Mouse (Mus musculus): Measurements from ENCODE around the gene Yjefn3.

Yjefn3 gene

GRCm38 (mm10) chr8:69906260-69906659 lies 3.7 kb upstream of the Yjefn3 start:
- DNase-seq = no peak

DNA sequence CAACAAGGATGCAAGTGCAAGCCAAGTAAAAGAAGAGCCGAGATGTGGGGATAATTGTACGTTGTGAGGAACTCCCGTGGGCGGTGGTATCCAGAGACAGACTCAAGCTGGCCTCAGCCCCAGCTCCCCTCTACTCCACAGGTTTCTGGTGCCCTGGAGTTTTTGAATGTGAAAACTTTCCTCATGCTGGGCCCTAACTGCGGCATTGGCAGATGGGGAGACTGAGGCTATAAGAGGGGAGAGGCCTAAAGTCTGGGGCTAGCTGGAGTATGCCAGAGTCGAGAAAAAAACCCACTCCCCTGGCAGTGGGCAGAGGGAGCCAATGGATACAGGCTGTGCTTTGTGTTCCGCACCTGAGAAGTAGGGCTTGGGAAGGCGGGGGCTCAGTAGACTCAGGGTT lies 1.6 kb upstream of the Yjefn3 start:
- DNase-seq = no peak

GRCm38 (mm10) chr8:69903063-69903542 lies 591 bp upstream of the Yjefn3 start:
- peak; percentile 98 for DNase-seq

DNA sequence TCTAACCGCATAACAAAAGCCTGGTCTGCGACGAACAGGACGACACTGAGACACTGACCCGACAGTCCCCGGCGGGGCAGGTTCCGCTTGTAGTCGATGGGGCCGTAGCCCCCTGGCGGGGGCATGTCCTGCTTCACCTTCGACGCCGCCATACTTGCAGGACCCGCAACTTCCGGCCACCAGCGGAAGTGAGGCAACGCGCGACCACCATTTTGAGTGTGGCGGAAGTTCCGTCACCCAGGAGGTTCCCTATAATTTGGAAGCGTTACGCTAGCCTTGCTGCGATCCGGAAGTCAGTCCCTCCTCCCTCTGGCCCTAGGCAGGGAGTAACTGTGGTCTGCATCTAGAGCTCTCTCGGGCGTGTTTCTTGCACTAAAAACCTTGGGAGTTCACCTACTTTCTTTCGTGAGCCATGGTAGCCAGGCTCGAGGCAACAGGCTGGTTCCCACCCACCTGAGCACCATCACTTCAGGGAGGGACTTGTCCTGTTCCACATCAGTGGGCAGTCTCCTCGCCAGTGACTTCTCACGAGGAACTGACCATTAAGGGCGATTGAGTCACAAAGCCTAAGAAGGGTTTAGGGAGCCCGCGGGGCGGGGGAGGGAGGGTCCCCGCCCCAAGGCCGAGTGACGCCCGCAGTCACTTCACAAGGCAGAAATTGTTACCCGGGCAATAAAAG lies 889 bp downstream of the Yjefn3 start:
- DNase-seq = peak; percentile 98

- no peak for DNase-seq
Measured at GRCm38 (mm10) chr8:69900895-69901451, 1.5 kb downstream of the Yjefn3 start.

- DNase-seq = no peak
Measured at GRCm38 (mm10) chr8:69899876-69900275, 2.6 kb downstream of the Yjefn3 start.

GRCm38 (mm10) chr8:69897857-69898256 lies 4.7 kb downstream of the Yjefn3 start:
- no peak for DNase-seq

- no peak for DNase-seq
Measured at GRCm38 (mm10) chr8:69895772-69896451, 6.6 kb downstream of the Yjefn3 start.

DNA sequence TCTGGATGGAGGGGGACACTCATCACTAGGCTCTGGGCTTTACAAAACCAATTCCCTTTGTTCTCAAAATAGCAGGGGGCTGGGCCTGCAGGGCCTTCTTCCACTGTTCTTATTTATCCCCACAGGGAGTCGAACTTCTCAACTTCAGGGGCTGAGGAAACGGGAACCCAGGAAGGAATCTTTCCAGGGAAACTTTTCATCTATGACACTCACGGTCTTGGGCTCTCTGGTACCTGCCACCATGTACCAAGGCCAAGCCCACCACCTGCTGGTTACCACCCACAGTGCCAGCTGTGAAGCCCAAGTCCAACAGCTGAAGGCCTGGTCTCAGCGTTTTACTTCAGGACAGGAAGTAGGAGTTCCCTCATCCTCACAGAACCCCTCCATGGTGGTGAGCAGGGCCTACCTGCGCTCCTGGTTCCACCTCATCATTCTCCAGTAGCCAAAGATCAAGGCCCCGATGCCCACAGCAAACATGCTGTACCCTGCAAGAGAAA lies 7.6 kb downstream of the Yjefn3 start:
- DNase-seq = no peak

GRCm38 (mm10) chr8:69893863-69894262 lies 8.6 kb downstream of the Yjefn3 start:
- DNase-seq = peak; percentile 35

- DNase-seq = peak; percentile 35
Measured at GRCm38 (mm10) chr8:69890813-69891241, 11.7 kb downstream of the Yjefn3 start.

DNA sequence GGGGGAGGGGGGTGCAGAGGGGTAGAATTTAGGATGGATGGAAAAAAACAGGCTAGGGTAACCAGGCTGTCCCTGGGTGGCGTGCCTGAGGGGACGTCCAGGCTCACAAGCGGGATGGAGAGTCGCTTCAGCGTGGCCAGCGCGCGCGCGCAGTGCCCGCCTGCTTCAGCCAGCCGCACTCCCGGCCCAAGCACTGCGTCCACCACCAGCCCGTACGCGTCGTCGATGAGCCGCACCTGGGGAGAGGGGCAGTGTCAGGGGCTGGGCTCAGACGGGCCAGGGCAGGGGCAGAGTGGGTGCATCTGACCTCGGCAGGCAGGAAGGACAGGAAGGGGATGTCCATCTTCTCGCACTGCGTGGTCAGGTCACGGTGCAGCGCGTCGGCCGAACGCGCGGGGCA lies 13.6 kb downstream of the Yjefn3 start:
- DNase-seq = no peak

- no peak for DNase-seq
Measured at GRCm38 (mm10) chr8:69888244-69888866, 14.2 kb downstream of the Yjefn3 start.

- DNase-seq = no peak
Measured at GRCm38 (mm10) chr8:69887289-69888243, 14.9 kb downstream of the Yjefn3 start, which contains the start of gene Cilp2. TSS of gene Cilp2 (minus strand) at chr8:69887687.

- DNase-seq = no peak
Measured at GRCm38 (mm10) chr8:69884141-69884540, 18.4 kb downstream of the Yjefn3 start.

DNA sequence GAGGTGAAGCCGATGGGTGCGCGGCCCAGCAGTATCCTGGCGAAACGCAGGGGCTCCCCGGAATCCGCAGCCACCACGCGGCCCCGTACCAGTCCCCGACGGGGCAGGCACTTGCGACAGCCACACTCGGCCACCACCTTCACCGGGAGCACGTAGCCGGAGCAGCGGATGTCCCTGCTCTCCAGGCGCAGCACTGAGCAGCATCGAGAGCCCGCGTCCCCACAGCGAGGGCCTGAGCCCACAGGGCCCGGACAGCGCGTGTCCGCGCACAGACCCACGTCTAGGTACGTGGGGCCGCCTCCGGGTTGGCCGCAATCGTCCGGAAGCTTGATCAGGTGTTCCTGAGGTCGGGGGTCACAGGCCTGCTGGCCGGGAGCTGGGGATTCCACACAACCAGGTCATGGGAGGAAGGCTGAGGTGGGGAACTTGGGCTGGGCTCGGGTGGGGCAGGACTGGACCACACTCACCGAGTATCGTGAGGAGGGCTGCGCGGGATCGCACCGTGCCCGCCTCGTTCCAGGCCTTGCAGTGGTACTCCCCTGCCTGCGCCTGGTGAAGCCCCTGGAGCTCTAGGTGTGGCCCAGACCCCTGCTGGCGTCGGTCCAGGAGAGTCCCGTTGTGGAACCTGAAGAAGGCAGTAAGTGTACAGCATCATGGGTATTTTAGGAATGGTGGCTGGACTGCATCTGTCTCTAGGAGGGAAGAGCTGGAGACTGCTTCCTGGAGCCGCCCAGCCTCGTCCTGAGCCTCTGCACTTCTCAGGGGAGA lies 19.5 kb downstream of the Yjefn3 start:
- no peak for DNase-seq

DNA sequence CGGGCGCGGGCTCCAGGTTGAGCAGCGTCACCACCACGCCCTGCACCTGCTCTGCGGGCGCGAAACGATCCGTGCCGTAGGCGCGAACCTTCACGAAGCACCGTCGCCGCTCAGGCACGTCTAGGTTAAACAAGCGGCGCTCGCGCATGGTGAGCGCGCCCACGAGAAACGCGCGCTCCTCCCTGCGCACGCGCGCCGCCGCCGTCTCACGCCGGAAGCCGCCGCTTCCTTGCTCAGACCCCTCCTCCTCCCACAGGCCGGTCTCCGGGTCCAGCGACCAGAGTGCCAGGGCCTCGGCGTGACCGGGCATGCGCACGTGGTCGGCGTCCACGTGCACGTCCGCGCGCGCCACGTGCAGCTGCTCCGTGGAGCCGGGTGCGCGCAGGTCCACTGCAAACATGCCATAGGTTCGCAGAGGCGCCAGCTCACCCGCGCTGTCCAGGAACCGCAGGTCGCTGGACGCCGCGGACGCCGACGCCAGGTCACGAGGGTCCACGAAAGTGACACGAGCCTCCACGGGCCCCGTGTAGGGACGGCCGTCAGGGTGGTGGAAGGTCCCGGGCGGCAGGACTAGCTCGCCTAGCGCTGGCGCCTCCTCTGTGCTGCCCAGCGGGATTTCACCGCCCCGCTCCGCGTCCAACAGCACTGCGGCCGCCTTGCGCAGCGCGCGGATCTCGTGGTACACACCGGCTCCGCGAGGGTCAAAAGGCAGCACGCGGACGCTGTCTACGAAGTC lies 20.3 kb downstream of the Yjefn3 start:
- peak; percentile 36 for DNase-seq

GRCm38 (mm10) chr8:69881261-69881865 lies 21.1 kb downstream of the Yjefn3 start:
- no peak for DNase-seq

DNA sequence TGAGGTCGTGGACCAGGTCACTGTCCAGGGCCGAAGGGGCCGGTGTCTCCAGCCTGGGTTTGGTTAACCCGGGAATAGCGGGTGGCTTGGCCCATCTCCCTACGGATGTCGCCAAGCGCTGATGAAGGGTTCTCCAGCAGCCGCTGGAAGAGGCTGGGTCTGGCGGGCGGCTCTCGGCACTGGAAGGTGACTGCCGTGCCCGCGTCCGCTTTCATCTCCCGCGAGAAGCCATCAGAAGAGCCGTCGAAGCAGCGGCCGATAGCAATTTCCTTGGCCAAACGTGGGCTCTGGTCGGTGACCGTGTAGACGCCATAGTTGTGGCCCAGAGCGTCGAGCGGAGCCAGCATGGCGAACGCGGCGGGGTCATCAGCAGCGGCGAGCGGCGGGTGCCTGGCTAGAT lies 21.7 kb downstream of the Yjefn3 start:
- DNase-seq = no peak

- DNase-seq = no peak
Measured at GRCm38 (mm10) chr8:69879678-69880077, 22.8 kb downstream of the Yjefn3 start.

All from thymus, postnatal 25 days (tissue).